Mouse (Mus musculus): ENCODE measurements around the gene Zfp36l1.
A peak's percentile ranks its signal among the peaks of the same experiment; 100 is the strongest.

Zfp36l1 gene

DNA sequence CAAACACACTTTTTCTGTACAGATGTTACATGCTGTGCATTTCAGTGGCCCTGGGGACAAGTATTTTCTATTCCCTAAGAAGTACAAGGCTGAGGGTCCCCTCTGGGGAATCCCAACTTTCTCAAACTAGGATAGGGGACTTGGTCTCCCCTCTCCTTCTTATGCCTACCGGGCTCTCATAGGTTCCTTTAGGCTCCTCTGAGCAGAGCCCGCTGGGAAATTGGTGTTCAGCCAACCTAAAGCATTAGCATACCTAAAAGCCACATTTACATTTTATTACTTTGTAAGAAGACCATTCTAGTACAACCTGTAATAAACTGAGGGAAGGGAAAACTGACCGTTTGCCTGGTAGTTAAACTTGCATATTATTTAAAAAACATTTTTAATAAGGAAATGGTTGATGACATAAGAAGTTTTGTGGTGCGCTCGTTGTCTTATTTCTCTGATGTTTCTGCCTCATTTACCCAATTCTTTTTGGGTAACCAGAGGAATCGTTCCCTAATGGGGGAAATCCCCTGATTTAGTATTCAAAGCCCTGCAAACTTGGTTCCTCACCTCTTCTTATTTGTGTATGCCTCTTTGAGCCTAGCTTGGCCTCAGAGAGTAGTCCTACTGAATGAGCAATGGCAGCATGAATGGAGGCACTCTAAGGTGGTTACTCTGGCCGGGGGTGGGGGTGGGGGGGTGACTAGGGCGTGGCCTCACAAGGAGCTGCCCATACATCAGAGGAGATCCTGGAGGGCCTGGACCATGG is 42.1 kb downstream of the Zfp36l1 start:
- DNase-seq (ENCODE audit: low spot score in 2 of 2): no peak

DNA sequence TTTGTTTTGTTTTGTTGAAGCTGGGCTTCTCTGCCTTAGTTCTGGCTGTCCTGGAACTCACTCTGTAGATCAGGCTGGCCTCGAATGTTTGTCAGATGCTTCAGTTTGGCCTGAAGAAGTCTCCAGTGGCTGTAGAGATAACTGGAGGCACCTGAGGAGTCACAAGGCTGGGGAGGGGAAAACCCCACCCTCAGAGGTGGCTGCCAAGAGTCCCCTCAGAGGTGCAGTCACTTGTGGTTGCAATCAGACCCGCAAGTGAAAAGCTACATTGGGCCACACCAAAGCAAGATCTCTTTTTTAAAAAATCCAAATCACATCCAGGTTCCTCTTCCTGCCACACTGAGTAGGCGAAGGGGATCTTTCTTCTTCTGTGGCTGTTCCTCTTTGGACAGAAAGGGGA is 43.8 kb downstream of the Zfp36l1 start:
- no peak for DNase-seq (ENCODE audit: low spot score in 2 of 2)

DNA sequence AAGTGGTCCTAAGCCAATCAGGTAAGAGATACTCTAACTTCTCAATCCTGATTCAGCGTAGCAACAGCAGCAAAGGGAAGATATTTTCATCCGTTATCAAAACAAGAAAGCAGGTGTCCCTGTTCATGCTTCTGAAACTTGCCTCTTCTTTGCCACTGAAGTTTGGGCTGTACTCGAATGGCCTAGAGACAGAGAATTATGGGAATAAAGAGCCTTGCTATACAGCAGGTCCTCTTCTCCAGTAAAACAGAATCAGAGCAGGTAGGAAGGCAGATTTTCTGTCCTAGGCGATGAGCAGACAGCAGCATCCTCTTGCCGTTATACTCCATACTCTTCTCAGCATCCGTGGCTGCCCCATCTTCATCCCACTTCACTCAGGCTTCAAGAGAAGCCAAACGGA is 44.8 kb downstream of the Zfp36l1 start:
- no peak for DNase-seq (ENCODE audit: low spot score in 2 of 2)

DNA sequence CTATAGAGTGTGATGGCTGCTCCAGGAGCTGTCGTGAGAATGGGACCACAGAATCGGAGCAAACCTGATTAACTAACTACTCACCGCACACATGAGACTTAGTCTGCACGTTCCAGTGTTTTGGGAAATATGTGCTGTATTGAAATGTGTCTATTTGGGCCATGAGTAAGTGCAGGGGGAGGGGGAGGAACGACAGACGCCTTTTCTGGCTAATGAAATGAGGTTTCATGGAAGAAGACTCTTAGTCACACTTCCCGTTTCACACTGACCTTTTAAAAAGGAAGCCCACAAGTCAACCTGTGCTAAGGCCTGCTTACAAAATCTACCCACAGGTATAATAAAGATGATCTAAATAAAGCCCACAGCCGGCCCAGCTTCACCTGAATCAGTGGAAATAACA is 47.8 kb downstream of the Zfp36l1 start:
- DNase-seq (ENCODE audit: low spot score in 2 of 2): no peak

DNA sequence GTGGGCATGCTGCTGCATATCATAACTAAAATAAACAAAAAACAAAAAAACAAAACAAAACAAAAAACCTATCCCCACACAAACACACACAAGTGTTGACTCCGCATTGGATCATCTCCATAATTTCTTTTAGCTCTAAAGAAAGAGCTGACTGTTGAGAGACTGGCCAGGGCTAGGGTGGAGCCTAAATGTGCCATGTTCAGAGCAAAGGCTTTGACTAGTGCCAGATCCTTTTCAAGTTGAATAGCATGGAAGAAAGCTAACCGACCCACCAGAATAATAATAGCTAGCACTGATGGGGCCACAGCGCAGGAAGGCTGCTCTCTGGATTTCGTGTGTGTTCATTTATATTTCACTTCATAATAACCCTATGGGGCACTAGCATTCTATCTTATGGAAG is 48.5 kb downstream of the Zfp36l1 start:
- DNase-seq (ENCODE audit: low spot score in 2 of 2): no peak

DNA sequence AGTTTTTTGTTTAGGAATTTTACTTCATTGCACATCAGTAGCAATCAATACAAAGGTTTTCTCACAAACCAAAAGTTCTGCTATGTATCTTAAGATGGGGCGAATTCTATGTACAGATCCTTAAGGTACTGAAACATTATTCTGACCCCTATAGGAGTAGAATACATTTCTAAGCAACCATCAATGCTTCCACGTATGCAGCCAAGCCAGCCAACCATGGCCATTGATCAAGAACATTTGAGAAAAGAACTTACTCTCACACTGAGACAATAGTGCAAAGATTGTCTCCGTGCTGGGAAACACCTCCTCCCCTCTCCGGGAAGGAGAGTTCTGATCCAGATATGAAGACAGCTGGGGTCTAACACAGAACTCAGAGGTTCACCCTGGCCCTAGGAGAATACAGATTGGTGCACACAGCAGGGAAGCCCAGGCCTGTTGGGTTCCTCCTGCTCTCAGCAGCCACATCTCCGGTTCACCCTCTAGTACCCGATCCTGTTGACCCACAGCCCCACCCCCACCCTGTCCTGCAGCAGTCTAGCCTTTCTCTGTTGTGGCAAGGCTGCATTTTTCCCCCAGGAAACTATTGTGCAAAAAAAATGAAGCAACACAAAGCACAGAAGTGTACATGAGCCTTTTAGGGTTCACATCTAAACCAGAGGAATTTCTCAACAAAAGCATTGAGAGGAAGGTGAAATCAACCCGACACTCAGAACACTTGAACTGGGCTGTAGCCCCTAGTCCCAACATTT is 49.2 kb downstream of the Zfp36l1 start:
- no peak for DNase-seq (ENCODE audit: low spot score in 2 of 2)

DNA sequence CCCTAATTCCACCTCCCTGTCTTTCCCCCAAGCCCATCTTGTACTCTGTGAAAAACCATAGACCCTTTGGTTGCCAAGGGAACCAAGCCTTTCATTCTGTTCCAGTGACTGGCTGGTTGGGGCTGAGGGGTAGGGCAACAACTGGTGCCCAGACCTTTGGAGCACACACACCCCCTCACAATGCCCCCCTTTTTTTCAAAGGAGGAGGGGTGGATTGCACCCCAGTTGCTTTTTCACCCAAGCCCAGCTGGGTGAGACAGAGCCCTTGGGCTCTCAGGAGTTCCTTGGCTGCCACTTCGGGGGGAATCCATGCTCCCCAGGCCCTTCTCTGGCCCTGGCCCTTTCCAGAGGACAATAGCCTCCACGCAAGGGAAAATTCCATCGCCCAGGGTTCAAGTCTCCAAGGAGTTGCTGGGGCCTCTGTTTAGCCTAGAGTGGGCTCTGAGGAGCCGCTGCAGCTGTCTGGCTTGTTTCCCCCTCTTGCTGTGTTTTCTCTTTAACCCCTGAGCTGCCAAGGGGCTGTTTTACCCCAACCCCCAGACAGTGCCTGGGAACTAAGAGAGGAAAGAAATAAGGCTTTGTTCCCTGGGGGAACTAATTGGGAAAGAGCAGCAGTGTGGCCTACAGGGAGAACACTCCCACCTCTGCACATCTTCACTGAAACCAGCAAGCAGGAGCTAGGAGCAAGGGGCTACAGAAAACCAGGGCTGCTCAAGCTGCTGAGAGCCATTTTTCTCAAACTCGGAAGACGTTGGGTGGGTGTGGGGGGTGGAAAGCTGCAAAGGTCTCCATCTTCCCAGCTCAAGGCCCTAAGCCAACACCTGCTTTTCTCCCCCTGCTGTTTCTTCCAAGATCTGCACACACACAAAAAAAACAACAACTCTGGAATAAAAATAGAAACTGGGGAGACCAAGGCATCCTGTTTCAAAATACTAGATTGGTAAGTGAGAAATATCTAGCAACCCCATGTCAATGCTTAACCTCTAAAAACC is 50.1 kb downstream of the Zfp36l1 start:
- DNase-seq (ENCODE audit: low spot score in 2 of 2): no peak

DNA sequence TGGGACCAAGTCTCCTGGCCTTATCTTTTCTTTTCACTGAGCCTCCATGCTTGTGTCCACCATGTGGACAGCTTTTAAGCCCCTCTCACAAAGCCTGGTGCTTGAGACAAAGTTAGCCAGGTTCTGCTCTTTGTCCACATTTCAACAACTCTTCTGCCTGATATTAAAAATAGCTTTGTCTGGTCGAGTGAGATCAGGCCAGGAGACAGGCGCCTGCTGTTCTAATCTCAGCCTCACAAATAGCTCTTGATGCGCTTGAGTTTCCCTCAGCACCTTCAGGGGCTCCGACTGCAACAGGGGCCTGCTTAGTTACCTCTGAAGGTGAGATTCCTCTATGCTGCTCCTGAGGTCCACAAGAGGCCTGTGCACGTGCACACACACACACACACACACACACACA is 51.0 kb downstream of the Zfp36l1 start:
- DNase-seq (ENCODE audit: low spot score in 2 of 2): no peak

DNA sequence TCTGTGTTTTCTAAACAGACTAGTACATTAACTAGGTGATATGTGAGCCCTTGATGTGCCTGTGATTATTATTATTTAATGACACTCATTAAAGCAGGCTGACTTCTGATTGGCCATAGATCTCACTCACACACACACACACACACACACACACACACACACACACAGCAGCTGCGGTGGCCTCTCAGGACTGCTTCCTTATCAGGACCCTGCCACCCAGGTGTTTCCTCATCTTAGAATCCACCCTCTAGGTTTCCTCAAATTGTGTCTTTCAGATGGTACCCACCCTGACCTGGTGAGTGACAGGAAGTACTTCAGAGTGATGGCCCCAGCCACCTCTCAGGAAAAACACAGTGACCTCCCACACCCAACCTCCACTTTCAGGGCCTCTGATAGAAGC is 52.0 kb downstream of the Zfp36l1 start:
- peak in 1 of 2 experiments; percentile 36 for DNase-seq (ENCODE audit: low spot score in 2 of 2)

DNA sequence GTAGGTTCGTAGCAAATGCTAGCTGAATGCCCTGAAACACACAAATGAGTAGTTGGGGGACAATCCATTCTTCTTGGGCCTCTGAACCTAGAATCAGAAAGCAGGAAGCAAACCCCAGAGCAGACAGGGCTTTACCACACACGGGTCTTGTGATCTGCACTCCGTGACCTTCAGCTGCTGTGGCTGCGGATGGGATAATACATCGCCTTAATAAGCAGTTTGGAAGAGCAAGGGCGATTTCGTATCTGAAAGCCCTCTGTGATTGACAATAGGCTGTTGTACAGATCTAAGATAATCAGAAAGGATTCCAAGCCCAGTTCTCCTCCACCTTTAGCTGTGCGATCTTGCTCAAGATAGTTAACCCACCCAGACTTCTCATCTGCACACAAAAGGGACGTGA is 52.5 kb downstream of the Zfp36l1 start:
- DNase-seq (ENCODE audit: low spot score in 2 of 2): no peak

DNA sequence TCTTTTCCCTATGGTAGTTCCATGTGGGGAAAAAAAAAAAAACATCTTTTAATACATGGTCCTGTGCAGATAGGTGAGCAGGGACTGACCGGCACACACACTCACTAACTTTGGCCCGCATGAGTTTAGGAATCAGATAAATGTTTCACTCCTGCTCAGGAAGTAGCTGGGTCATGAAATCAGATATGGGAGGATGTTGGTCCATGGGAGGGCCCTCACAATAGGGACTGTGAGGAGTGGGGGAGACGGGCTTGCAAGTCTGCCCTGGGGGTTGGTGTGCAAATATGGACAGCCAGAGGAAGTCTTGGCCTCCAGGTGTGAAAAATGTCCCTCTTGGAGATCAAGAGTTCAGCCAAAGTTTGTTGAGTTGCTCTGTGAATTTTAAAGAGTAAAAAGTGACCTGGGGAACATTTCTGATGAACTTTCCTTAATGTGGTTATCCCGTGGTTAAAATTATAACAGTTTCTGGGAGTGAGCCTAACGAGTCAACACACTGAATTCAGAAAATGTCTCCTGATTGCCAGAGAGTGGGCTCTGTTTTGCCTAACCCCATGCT is 53.0 kb downstream of the Zfp36l1 start:
- no peak for DNase-seq (ENCODE audit: low spot score in 2 of 2)
